In genomic region chr1:130285882-130286281, GRCm38 (mm10) we compare ENCODE assay signal across 6 mouse cellular contexts.
"Had no signal": no experiment of that assay in that cellular context is flagged by ENCODE, and none has a peak within 500 bp of the region (broad histone marks: within the 10 kb centered on the region; RNA-seq: fewer than 3 reads in every experiment).

No protein-coding gene starts in this region.

- DNase-seq: kidney, adult 11 months; kidney, adult 9 months; kidney, postnatal 4 days; lung, adult 2 months; spleen, adult 18-20 months; thymus, postnatal 36 days had no signal
